Mouse (Mus musculus): ENCODE measurements at regions not wholly inside any gene's neighbourhood (a gene's known extent, or its start where the extent isn't known, plus 50 kb on each side); places are given as distances from the start of the nearest gene placed in this dataset.

- Histone ChIP-seq H3K9ac (ENCODE audit: insufficient read depth, low read depth, low read length, poor library complexity, severe bottlenecking) (no peak overlapping the region), H3K27ac (ENCODE audit: insufficient read depth, low read depth, low read length, poor library complexity, severe bottlenecking) (no peak overlapping the region), H3K4me3 (ENCODE audit: insufficient read depth in 1 of 2, low read depth in 1 of 2, low read length in 2 of 2, poor library complexity in 1 of 2, severe bottlenecking in 1 of 2) (no peak overlapping the region), H3K36me3 (ENCODE audit: control insufficient read depth, insufficient read depth, low read length, poor library complexity, severe bottlenecking) (no peaks in the 10 kb centered on the region), H3K9me3 (ENCODE audit: control insufficient read depth, insufficient read depth, low read depth, low read length) (no peaks in the 10 kb centered on the region), H3K4me1 (ENCODE audit: control insufficient read depth in 2 of 2, insufficient read depth in 2 of 2, low read length in 2 of 2, poor library complexity in 1 of 2) (no peaks in the 10 kb centered on the region)
- no peak for DNase-seq (ENCODE audit: low read depth, low spot score)
- in situ Hi-C loops (cut with MboI; ENCODE audit: low sequenced_read_pairs in 2 of 2, unreplicated experiment in 2 of 2): no loop called here
- TF ChIP-seq HCFC1 (IDR thresholded peaks at IDR 0.05; ENCODE audit: borderline replicate concordance, insufficient read depth, low read length): no peak
- TF ChIP-seq ZNF384 (IDR thresholded peaks at IDR 0.05; ENCODE audit: low read depth, low read length): peak; percentile 74; the same call in 1 of the 2 replicates
- no peak for TF ChIP-seq CHD2 (IDR thresholded peaks at IDR 0.05; ENCODE audit: low read depth, low read length)
- no peak for TF ChIP-seq MAFK (IDR thresholded peaks at IDR 0.05; ENCODE audit: insufficient read depth, low read depth, low read length)
Measured at GRCm38 (mm10) chr3:115554809-115555708, 159.8 kb downstream of the S1pr1 start.

DNA sequence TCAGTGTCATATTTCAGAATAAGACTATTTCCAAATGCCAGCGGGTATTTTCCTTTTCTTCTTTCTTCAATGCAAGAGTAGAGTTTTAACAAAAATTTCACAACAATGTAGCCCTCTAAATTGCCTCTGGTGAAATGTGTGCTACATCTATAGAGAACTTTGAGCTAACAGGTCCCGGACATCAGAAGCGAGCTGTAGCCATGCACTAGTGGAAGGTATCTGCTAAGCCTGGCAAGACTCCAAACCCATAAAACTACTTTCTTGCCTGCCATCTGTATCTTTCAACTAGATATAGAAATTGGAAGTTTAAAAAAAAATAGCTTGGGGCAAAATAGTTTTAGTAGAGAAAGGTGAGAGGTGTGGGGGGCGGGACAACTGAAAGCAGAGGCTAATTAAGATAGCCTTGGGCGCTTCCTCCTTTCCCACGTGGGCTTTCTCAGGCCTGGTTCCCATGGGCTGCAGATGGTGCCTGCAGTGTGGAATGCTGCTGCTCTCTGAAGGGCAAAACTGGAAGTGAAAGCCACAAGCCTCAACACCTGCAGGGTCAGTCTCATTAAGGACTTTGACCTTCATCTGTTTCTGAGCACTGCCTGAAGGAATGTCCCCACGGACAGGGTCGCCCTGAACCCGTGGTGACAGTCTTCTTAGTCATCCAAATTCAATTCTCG, 160.9 kb downstream of the S1pr1 start:
- Histone ChIP-seq H3K4me1 (ENCODE audit: control insufficient read depth in 2 of 2, insufficient read depth in 2 of 2, low read length in 2 of 2, poor library complexity in 1 of 2) (no peaks in the 10 kb centered on the region), H3K36me3 (ENCODE audit: control insufficient read depth, insufficient read depth, low read length, poor library complexity, severe bottlenecking) (no peaks in the 10 kb centered on the region), H3K4me3 (ENCODE audit: insufficient read depth in 1 of 2, low read depth in 1 of 2, low read length in 2 of 2, poor library complexity in 1 of 2, severe bottlenecking in 1 of 2) (no peak overlapping the region), H3K9ac (ENCODE audit: insufficient read depth, low read depth, low read length, poor library complexity, severe bottlenecking) (no peak overlapping the region), H3K27ac (ENCODE audit: insufficient read depth, low read depth, low read length, poor library complexity, severe bottlenecking) (no peak overlapping the region), H3K9me3 (ENCODE audit: control insufficient read depth, insufficient read depth, low read depth, low read length) (no peaks in the 10 kb centered on the region)
- in situ Hi-C loops (cut with MboI; ENCODE audit: low sequenced_read_pairs in 2 of 2, unreplicated experiment in 2 of 2): no loop called here
- DNase-seq (ENCODE audit: low read depth, low spot score): peak; percentile 22
- TF ChIP-seq ZC3H11A (IDR thresholded peaks at IDR 0.05; ENCODE audit: borderline replicate concordance, low read depth, low read length) (no peak), CHD2 (IDR thresholded peaks at IDR 0.05; ENCODE audit: low read depth, low read length) (no peak), HCFC1 (IDR thresholded peaks at IDR 0.05; ENCODE audit: borderline replicate concordance, insufficient read depth, low read length) (no peak), MAFK (IDR thresholded peaks at IDR 0.05; ENCODE audit: insufficient read depth, low read depth, low read length) (no peak), ZNF384 (IDR thresholded peaks at IDR 0.05; ENCODE audit: low read depth, low read length) (no peak)

DNA sequence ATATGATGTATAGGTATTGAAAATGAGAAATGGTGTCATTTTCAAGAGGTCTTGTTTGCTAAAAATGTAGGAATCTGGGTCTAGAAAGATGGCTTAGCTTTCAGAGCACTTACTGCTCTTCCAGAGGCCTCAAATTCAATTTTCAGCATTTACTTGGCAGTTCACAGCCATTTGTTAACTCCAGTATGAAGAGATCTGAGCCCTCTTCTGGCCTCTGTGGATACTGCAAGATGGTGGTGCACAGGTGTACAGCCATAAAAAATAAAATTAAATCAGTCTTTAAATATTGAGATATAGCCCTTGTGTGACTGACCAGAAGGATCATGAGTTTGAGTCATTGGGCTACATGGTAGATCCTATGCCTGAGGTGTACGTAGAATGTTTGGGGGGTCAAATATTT, 173.1 kb downstream of the S1pr1 start:
- no peaks in the 10 kb centered on the region for H3K36me3 ChIP-seq (ENCODE audit: control insufficient read depth, insufficient read depth, low read length, poor library complexity, severe bottlenecking)
- no peak for DNase-seq (ENCODE audit: low read depth, low spot score)
- no peaks in the 10 kb centered on the region for H3K9me3 ChIP-seq (ENCODE audit: control insufficient read depth, insufficient read depth, low read depth, low read length)
- no peaks in the 10 kb centered on the region for H3K4me1 ChIP-seq (ENCODE audit: control insufficient read depth in 2 of 2, insufficient read depth in 2 of 2, low read length in 2 of 2, poor library complexity in 1 of 2)
- H3K9ac ChIP-seq (ENCODE audit: insufficient read depth, low read depth, low read length, poor library complexity, severe bottlenecking): no peak overlapping the region
- in situ Hi-C loops (cut with MboI; ENCODE audit: low sequenced_read_pairs in 2 of 2, unreplicated experiment in 2 of 2): no loop called here
- no peak overlapping the region for H3K4me3 ChIP-seq (ENCODE audit: insufficient read depth in 1 of 2, low read depth in 1 of 2, low read length in 2 of 2, poor library complexity in 1 of 2, severe bottlenecking in 1 of 2)
- TF ChIP-seq MAFK (IDR thresholded peaks at IDR 0.05; ENCODE audit: insufficient read depth, low read depth, low read length) (no peak), CHD2 (IDR thresholded peaks at IDR 0.05; ENCODE audit: low read depth, low read length) (no peak), ZC3H11A (IDR thresholded peaks at IDR 0.05; ENCODE audit: borderline replicate concordance, low read depth, low read length) (no peak), ZNF384 (IDR thresholded peaks at IDR 0.05; ENCODE audit: low read depth, low read length) (no peak), HCFC1 (IDR thresholded peaks at IDR 0.05; ENCODE audit: borderline replicate concordance, insufficient read depth, low read length) (no peak)
- no peak overlapping the region for H3K27ac ChIP-seq (ENCODE audit: insufficient read depth, low read depth, low read length, poor library complexity, severe bottlenecking)

- Histone ChIP-seq H3K9ac (ENCODE audit: insufficient read depth, low read depth, low read length, poor library complexity, severe bottlenecking) (no peak overlapping the region), H3K4me3 (ENCODE audit: insufficient read depth in 1 of 2, low read depth in 1 of 2, low read length in 2 of 2, poor library complexity in 1 of 2, severe bottlenecking in 1 of 2) (no peak overlapping the region), H3K27ac (ENCODE audit: insufficient read depth, low read depth, low read length, poor library complexity, severe bottlenecking) (no peak overlapping the region), H3K36me3 (ENCODE audit: control insufficient read depth, insufficient read depth, low read length, poor library complexity, severe bottlenecking) (no peaks in the 10 kb centered on the region), H3K4me1 (ENCODE audit: control insufficient read depth in 2 of 2, insufficient read depth in 2 of 2, low read length in 2 of 2, poor library complexity in 1 of 2) (no peaks in the 10 kb centered on the region), H3K9me3 (ENCODE audit: control insufficient read depth, insufficient read depth, low read depth, low read length) (no peaks in the 10 kb centered on the region)
- in situ Hi-C loops (cut with MboI; ENCODE audit: low sequenced_read_pairs in 2 of 2, unreplicated experiment in 2 of 2): no loop called here
- no peak for DNase-seq (ENCODE audit: low read depth, low spot score)
- no peak for TF ChIP-seq ZNF384 (IDR thresholded peaks at IDR 0.05; ENCODE audit: low read depth, low read length)
- TF ChIP-seq MAFK (IDR thresholded peaks at IDR 0.05; ENCODE audit: insufficient read depth, low read depth, low read length): no peak
- no peak for TF ChIP-seq CHD2 (IDR thresholded peaks at IDR 0.05; ENCODE audit: low read depth, low read length)
- TF ChIP-seq ZC3H11A (IDR thresholded peaks at IDR 0.05; ENCODE audit: borderline replicate concordance, low read depth, low read length): no peak
- TF ChIP-seq HCFC1 (IDR thresholded peaks at IDR 0.05; ENCODE audit: borderline replicate concordance, insufficient read depth, low read length): no peak
Measured at GRCm38 (mm10) chr3:115538355-115538754, 176.5 kb downstream of the S1pr1 start.
